Mouse (Mus musculus) liver, adult 2 months (tissue): ENCODE results near the gene Irf2bp2.

Experiments
- CTCF ChIP-seq: fragments of 200-500 bp; IDR thresholded peaks from 2 replicates; pipeline ENCODE4 v1.5.1; 2011; ENCODE audit warnings: low read depth, low read length, control low read depth
- POLR2A ChIP-seq: fragments of 200-500 bp; IDR thresholded peaks from 2 replicates; pipeline ENCODE4 v1.6.1; 2011; ENCODE audit warnings: low read length, control low read depth; ENCODE audit not compliant: insufficient read depth; ENCODE audit errors: extremely low read depth

DNA sequence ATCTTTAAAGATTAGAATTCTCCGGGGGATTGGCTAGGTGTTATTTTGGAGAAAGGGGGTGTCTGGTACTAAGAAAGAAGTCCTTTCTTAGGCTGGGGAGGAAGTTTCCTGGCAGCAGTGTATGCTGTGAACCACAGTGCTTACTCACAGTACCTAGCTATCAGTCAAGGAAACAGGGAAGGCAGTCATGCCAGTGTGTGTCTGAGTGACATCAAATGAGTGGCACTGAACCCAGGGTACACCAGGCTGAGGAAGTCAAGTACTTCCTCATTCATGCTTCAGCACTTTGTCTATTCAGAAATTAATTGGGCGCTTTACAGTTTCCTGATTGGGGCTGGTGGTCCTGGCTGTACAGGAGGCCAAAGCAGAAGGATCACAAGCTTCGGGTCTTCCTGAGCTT, 34.8 kb upstream of the Irf2bp2 start:
- TF ChIP-seq POLR2A (no peak), CTCF (no peak)
